Mouse (Mus musculus): ENCODE data around the gene Slc22a1. TPM values are rescaled to one million over a fixed set of nuclear protein-coding genes. Genes with fewer than 3 reads are reported as not detected.

The Slc22a1 gene
- polyA plus RNA-seq, 1 experiment from 2014 or later: not detected

DNA sequence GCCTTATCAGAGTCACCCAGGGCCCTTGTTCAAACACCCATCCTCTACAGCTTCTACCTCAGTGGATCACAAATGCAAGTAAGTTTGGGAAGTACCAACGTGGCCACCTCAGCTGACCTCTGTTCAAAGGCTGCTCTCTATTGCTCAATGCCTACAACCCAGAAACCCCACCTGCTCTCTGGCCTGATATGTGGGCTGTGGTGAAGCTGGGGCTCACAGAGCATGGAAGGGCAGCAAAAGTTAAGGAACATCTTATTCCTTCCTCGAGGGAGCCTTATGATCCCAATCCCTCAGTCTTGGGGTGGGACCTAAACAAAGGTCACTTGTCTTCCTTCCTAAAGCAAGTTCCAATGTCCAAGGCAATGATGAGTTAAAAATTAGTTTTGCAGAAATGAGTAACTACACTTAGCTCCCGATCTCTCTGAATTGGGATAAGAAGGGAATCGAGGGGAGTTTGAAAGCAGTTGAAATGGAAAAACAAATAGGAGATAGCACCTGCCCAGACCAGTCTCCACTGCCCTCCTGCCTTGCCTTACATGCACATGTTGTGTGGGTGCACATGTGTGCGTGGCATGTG, 4.5 kb downstream of the Slc22a1 start:
- no peak overlapping the region for H3K4me3 ChIP-seq (ENCODE audit: inconsistent target)
- no peaks in the 10 kb centered on the region for H3K36me3 ChIP-seq (ENCODE audit: inconsistent target)
- no peak overlapping the region for H3K27ac ChIP-seq
- WGBS (ENCODE audit: missing documents): 72% methylated on average over 5 of the region's 5 CpGs
- no peaks in the 10 kb centered on the region for H3K79me2 ChIP-seq (ENCODE audit: inconsistent target)

DNA sequence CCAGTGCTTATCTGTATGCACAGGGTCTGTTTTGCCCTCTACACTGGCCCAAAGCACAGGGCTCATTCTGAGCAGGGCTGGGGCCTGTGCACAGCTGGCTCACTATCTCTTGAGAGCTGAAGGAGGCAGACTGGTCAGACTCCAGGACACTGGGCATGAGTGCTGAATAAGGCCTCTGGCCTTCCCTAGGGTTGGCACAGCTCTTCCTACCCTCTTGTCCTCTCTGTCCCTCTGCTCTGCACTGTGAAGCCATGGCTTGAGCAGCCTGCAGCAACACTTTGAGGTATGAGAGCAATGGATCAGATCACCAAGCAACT, 6.3 kb downstream of the Slc22a1 start:
- no peaks in the 10 kb centered on the region for H3K79me2 ChIP-seq (ENCODE audit: inconsistent target)
- H3K27ac ChIP-seq: no peak overlapping the region
- no peaks in the 10 kb centered on the region for H3K36me3 ChIP-seq (ENCODE audit: inconsistent target)
- no peak overlapping the region for H3K4me3 ChIP-seq (ENCODE audit: inconsistent target)

DNA sequence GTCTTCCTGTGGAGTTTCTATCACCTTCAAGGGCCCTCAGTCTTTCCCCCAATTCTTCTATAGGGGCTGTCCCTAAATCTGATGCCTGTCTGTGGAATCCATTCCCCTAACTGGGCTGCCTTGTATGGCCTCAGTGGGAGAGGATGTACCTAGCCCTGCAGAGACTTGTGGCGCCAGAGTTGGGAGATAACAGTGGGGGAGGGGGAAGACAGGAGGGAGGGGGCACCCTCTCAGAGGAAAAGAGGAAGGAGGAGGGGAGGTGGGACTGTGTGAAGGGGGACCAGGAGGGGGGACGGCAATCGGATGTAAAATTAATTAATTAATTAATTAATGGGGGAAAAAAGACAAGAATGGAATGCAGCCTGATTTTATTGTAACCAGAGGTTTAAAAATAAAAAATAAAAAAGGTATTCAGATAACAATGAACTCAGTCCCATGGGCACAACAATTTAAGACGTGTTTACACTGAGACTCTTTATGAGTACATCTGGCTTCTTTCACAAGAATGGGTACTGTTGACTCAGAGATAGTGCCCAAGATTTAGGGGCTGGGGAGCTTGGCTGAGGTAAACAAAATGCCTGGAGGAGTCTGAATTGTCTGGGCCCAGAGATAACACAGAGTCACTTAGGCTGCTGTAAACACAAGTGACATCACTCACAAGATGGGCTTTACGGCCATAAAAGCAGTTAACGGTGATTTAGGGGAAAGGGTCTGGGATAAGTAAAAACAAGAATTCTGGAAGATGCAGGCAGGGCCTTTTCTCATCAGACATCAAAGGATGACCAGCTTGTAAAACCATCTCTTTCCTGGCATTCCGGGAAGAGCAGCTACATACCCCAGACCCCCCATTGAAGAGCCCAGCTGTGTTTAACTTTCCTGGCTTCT, 6.9 kb downstream of the Slc22a1 start:
- Histone ChIP-seq H3K27ac (no peak overlapping the region), H3K4me3 (ENCODE audit: inconsistent target) (no peak overlapping the region), H3K79me2 (ENCODE audit: inconsistent target) (no peaks in the 10 kb centered on the region), H3K36me3 (ENCODE audit: inconsistent target) (no peaks in the 10 kb centered on the region)
- WGBS (ENCODE audit: missing documents): 68% methylated on average over 6 of the region's 7 CpGs

DNA sequence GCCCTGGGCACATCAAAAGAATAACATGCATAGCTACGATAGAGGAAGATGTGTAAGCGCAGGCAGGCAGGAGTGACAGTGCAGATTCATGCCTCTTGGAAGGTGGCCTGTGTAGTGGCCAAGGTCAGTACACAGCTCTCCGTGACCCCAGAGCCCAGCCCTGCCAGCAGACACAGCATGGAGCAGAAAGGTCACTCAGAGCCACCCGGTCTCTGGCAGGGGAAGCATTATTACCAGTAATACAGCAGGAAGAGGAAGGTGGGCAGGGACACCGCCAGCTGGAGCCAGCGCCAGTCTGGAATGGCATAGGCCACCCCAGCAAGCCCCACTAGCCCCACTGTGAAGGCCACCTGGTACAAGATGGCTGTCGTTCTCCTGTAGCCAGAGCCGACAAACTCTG, 11.5 kb downstream of the Slc22a1 start:
- H3K4me3 ChIP-seq (ENCODE audit: inconsistent target): no peak overlapping the region
- 82% methylated on average over 8 of the region's 8 CpGs for WGBS (ENCODE audit: missing documents)
- H3K79me2 ChIP-seq (ENCODE audit: inconsistent target): no peaks in the 10 kb centered on the region
- H3K36me3 ChIP-seq (ENCODE audit: inconsistent target): no peaks in the 10 kb centered on the region
- H3K27ac ChIP-seq: no peak overlapping the region

DNA sequence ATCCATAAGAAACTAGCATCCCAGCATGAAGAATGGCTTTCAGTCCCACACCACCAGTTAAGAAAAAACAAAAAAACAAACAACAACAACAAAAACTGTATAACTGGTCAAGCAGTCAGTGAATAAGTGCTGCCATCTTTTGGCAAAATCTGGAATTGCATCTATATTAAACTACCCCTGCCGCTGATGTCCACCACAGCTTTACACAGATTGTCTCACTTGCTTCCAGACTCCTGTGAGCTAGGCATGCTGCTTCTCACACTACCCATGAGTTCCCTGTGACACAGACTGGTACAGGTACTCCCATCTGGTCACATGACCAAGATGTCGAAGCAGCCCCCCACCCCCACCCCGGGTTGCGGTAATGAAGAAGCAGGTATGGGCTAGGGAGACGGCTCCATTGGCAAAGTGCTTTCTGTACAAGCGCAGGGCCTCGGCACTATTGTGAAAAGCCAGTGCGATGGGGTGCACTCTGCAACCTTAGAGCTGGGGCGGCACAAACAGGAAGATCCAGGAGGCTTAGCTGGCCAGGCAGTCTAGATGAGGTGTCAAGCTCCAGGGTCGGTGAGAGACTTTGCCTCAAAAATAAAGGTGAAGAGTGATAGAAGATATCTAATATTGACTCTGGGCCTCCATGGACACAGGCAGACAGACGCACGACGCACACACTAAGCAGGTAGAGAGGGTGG, 14.9 kb downstream of the Slc22a1 start:
- Histone ChIP-seq H3K27ac (no peak overlapping the region), H3K79me2 (ENCODE audit: inconsistent target) (no peaks in the 10 kb centered on the region), H3K4me3 (ENCODE audit: inconsistent target) (no peak overlapping the region), H3K36me3 (ENCODE audit: inconsistent target) (no peaks in the 10 kb centered on the region)
- WGBS (ENCODE audit: missing documents): 77% methylated on average over 13 of the region's 13 CpGs

DNA sequence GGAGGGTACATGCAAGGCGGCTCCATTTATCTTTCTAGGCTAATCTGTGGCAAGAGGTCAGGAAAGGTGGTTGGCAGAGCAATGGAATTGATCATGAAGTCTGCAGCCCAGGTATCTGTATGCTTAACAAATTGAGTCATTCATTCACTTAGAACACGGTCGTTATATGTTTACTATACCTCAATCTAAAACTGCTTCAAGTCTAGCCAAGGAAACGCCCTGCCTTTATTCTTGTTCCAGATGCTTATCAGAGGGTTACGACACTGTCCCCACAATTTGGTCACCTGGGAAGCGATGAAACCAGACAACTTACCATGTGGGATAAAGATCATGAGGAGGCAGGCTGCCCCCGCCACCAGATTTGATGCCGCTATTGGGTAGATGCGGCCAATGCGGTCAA, 16.4 kb downstream of the Slc22a1 start:
- H3K27ac ChIP-seq: no peak overlapping the region
- no peak overlapping the region for H3K4me3 ChIP-seq (ENCODE audit: inconsistent target)
- WGBS (ENCODE audit: missing documents): 93% methylated on average over 10 of the region's 10 CpGs
- H3K79me2 ChIP-seq (ENCODE audit: inconsistent target): no peaks in the 10 kb centered on the region
- no peaks in the 10 kb centered on the region for H3K36me3 ChIP-seq (ENCODE audit: inconsistent target)

DNA sequence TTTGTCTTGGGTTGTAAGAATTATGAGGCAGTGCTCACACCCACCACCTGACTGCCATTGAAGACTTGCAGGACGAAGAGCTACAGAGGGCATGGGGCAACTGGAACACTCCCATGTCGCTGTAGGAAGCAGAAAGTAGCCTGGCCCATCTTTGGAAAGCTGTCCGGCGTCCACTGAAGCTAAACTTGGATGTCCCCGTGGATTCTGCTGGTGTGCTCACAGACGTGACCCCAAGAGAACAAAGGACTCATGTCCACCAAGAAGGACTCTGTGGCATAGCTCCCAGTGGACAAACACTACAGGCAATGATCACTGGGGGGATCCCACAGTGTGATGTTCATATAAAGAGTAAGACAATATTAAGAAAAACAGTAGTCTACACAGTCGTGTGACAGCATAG, 16.8 kb downstream of the Slc22a1 start:
- H3K36me3 ChIP-seq (ENCODE audit: inconsistent target): no peaks in the 10 kb centered on the region
- no peaks in the 10 kb centered on the region for H3K79me2 ChIP-seq (ENCODE audit: inconsistent target)
- H3K4me3 ChIP-seq (ENCODE audit: inconsistent target): no peak overlapping the region
- no peak overlapping the region for H3K27ac ChIP-seq
- WGBS (ENCODE audit: missing documents): 88% methylated on average over 7 of the region's 7 CpGs

DNA sequence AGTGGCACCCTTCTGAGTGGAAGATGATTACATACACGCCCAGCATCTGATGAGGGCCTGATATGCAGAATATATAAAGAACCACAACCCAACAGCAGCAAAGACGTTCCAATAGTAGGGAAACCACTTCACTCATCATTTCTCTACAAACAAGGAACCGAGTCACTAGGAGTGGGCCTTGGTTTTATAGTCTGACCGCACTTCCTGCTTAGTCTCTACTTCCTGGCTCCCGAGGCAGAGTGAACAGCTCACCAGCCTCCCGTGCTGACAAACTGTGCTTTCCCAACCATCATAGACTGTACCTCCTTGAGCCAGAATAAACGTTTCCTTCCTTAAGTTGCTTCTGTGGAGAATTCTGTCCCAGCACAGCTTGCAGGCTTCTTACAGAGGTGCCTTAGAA, 19.8 kb downstream of the Slc22a1 start:
- 2% methylated on average over 7 of the region's 7 CpGs for WGBS (ENCODE audit: missing documents)
- Histone ChIP-seq H3K27ac (no peak overlapping the region), H3K36me3 (ENCODE audit: inconsistent target) (no peaks in the 10 kb centered on the region), H3K4me3 (ENCODE audit: inconsistent target) (no peak overlapping the region), H3K79me2 (ENCODE audit: inconsistent target) (no peaks in the 10 kb centered on the region)

DNA sequence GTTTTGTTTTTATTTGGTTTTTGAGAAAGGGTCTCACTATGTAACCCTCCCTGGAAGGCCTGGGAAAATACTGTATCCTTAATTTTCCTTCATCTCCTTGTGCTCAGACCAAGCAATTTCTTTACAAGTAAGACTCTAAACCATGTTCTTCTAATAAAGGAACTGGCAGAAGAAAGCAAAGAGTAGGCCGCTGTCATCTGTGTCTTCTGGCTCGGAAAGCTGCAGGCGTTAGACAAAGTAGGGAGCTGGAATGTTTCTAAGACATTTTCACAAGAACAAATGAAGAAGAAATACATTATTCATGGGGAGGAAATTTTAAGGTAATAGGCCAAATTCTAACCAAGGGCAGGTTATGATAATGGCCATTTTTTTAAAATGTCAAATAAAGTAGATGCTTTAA, 21.6 kb downstream of the Slc22a1 start:
- Histone ChIP-seq H3K4me3 (ENCODE audit: inconsistent target) (no peak overlapping the region), H3K79me2 (ENCODE audit: inconsistent target) (no peaks in the 10 kb centered on the region), H3K27ac (no peak overlapping the region), H3K36me3 (ENCODE audit: inconsistent target) (no peaks in the 10 kb centered on the region)
- WGBS (ENCODE audit: missing documents): 92% methylated on average over 3 of the region's 3 CpGs

DNA sequence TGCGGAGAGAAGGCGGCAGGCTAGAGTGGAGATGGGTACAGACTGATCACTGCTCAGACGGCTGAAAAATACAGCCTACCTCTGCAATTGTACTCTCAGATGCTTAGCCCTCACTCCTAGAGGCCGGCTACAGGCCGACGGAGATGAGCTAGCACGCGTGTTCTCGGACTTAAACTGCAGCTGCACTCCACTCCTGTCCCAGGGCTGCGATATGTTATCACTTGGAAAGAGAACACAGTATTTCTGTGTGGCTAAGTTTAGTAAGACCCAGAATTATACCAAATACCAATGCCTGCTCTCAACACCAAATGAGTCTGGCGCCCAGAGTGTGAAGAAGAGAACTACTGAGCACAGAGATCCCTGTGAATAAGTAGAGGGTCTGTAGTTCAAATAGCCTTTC, 23.0 kb downstream of the Slc22a1 start:
- 97% methylated on average over 11 of the region's 11 CpGs for WGBS (ENCODE audit: missing documents)
- Histone ChIP-seq H3K79me2 (ENCODE audit: inconsistent target) (no peaks in the 10 kb centered on the region), H3K27ac (no peak overlapping the region), H3K36me3 (ENCODE audit: inconsistent target) (no peaks in the 10 kb centered on the region), H3K4me3 (ENCODE audit: inconsistent target) (no peak overlapping the region)

DNA sequence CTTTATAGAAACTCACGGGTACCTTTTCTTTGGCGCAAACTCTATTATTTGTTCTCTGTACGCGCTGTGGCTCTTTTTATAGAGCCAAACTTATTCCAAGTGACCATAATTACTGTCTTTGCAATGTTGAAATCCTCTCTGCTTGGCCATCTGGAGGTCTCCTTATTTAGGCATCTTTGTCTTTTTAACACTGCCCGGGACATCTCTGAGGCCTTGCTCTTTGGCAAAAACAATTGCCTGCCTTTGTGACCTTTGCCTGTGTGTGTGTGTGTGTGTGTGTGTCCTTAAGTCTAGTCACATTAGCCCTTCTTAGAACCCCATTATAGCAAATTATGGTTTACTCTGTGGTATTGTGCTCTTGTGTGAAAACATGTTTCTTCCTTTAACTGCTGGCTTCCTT, 30.2 kb downstream of the Slc22a1 start:
- H3K4me3 ChIP-seq (ENCODE audit: inconsistent target): no peak overlapping the region
- no peak overlapping the region for H3K27ac ChIP-seq
- WGBS (ENCODE audit: missing documents): 98% methylated on average over 5 of the region's 5 CpGs
- no peaks in the 10 kb centered on the region for H3K79me2 ChIP-seq (ENCODE audit: inconsistent target)
- no peaks in the 10 kb centered on the region for H3K36me3 ChIP-seq (ENCODE audit: inconsistent target)

DNA sequence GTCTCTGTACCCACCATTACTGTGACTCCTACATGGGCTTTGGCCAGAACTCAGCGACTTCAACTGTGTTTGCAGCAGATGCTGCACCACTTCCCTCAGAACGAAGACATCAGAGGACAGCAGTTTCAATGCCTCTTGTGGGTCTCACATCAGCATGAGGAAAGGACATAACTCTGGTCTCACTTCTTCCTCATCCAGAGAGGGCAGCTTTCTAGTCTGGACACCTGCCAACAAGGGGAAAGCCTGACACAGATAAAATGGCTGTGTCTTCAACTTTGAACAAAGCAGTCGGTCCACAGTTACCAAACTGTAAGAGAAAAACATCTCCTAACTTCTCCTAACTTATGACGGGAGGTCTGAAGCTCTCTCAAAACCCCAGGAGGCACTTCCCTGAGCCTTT, 34.5 kb downstream of the Slc22a1 start:
- H3K27ac ChIP-seq: no peak overlapping the region
- 61% methylated on average over 4 of the region's 4 CpGs for WGBS (ENCODE audit: missing documents)
- no peaks in the 10 kb centered on the region for H3K36me3 ChIP-seq (ENCODE audit: inconsistent target)
- no peaks in the 10 kb centered on the region for H3K79me2 ChIP-seq (ENCODE audit: inconsistent target)
- H3K4me3 ChIP-seq (ENCODE audit: inconsistent target): no peak overlapping the region

DNA sequence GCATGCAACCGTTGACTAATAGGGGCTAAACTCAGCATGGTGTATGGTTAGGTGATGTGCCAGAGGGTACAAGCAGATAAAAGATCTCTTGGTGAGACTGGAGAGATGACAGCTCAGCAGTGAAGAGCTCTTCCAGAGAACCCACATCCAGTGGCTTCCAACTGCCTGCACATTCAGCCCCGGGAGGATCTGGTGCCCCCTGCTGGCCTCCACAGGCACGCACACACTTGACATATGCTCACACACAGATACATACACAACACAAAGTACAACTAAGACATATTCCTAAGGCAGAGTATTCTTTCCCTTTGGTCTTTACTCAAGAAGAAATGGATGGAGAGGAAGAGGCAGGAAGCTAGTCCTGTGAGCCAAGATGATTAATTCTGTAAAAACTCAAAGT, 36.0 kb downstream of the Slc22a1 start:
- 80% methylated on average over 3 of the region's 3 CpGs for WGBS (ENCODE audit: missing documents)
- no peak overlapping the region for H3K27ac ChIP-seq
- H3K79me2 ChIP-seq (ENCODE audit: inconsistent target): no peaks in the 10 kb centered on the region
- H3K36me3 ChIP-seq (ENCODE audit: inconsistent target): no peaks in the 10 kb centered on the region
- no peak overlapping the region for H3K4me3 ChIP-seq (ENCODE audit: inconsistent target)

DNA sequence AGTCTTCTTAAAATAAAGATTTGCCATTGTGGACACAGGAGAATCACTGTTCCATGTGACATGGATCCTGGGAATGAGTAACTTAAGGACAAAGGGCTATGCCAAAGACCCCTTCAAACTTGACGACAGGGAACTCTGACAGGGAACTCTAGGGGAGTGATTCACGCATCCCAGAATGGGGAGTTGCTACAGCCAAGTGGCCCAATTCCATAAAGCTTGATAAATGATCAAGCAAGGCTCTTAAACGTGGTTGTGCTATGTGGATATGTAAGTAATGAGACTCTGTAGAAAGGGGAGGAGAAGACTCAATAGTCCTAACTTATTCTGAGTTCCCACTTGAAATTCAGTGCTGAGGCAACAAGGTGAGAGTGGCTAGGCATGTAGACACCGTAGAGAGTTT, 40.8 kb downstream of the Slc22a1 start:
- Histone ChIP-seq H3K36me3 (ENCODE audit: inconsistent target) (no peaks in the 10 kb centered on the region), H3K79me2 (ENCODE audit: inconsistent target) (no peaks in the 10 kb centered on the region), H3K4me3 (ENCODE audit: inconsistent target) (no peak overlapping the region), H3K27ac (no peak overlapping the region)
- 76% methylated on average over 4 of the region's 4 CpGs for WGBS (ENCODE audit: missing documents)

DNA sequence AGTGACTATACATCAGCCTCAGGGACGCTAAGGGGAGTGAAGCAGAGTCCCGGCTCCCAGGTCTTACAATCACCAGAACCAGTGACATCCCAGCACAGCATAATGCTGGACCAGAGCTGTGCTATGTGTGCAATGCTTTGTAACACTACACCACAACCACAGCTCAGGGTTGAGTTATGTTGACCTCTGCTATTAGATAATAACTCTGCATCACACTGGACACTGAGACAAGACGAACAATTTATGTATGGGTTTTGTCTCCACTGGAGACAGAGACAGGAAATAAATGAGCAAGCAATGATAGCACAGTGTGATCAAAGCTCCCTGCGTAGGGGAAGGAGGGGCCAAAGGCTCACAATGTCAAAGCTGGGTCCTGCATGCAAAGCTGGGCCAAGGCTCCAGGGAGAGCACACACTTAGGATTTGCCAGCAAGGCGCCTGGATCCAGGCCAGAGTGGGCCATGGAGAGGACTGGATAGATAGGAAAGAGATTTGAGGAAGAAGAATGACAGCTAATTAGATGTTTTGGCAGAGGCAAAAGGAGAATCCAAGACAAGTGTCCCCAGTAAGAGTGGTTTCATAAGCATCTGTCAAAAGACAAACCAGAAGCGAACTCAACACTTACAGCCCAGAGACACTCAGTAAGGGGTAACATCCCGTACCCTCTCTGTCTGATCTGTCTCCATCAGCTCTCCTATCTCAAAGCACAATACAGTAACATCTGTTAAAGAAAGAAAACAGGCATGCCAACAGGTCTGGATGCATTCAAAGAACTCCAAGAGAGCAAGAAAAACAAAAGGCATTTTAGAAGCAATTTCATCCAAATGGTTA, 43.6 kb downstream of the Slc22a1 start:
- H3K36me3 ChIP-seq (ENCODE audit: inconsistent target): no peaks in the 10 kb centered on the region
- no peak overlapping the region for H3K4me3 ChIP-seq (ENCODE audit: inconsistent target)
- no peaks in the 10 kb centered on the region for H3K79me2 ChIP-seq (ENCODE audit: inconsistent target)
- 74% methylated on average over 7 of the region's 7 CpGs for WGBS (ENCODE audit: missing documents)
- H3K27ac ChIP-seq: no peak overlapping the region

Data from macrophage (primary cell).